In the genomic region with DNA sequence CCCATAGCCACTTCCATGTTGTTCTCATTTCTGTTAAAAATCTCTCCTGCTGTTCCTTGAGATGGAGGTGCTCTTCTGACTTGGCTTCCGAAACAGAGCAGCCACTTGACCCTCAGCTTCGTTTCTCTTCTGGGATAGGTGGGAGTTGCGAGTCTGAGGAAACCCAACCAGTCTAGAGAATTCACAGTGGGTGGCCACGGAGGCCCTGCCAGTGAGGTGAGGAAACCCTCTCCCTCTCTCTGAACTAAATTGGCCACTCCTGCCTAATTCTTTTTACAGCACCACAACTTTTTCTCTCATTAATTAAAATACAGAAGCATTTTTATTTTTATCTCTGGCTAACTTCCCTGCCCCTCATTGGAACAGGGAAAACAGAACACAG, we compare ENCODE assay signal across 11 mouse cellular contexts.
DNase-seq lines count a peak whose midpoint lies in the region; ATAC-seq and TF ChIP-seq lines count a peak whose summit lies in the region.
"Had no signal": no experiment of that assay in that cellular context is flagged by ENCODE, and none has a peak within 500 bp of the region (broad histone marks: within the 10 kb centered on the region; RNA-seq: fewer than 3 reads in every experiment).

No protein-coding gene starts in this region.

- H3K4me3 ChIP-seq in left cerebral cortex, adult 2 months: peak overlapping the region; percentile 68
- H3K4me3 ChIP-seq in forebrain, embryonic 15.5 days: peak overlapping the region; percentile 52
- peak overlapping the region; percentile 53; the same call in 1 of the 2 replicates for H3K4me3 ChIP-seq in hindbrain, postnatal 0 days (ENCODE audit: low read length)
- H3K4me3 ChIP-seq in neural tube, embryonic 14.5 days (ENCODE audit: low read depth, low read length): peak overlapping the region; percentile 52
- no peak overlapping the region for H3K4me3 ChIP-seq in liver, postnatal 0 days (ENCODE audit: low read depth, low read length)

- no peak for TF ChIP-seq EP300 in liver, postnatal 0 days (IDR thresholded peaks at IDR 0.05; ENCODE audit: low read depth)

- H3K9ac ChIP-seq in forebrain, embryonic 15.5 days (replicated peaks): peak overlapping the region; percentile 66; the same call in 1 of the 2 replicates
- H3K9ac ChIP-seq in hindbrain, postnatal 0 days (replicated peaks; ENCODE audit: low read length): no peak overlapping the region; the same call in 1 of the 2 replicates
- H3K9ac ChIP-seq in neural tube, embryonic 14.5 days (replicated peaks; ENCODE audit: low read depth, low read length): no peak overlapping the region; the same call in 1 of the 2 replicates
- H3K9ac ChIP-seq in liver, postnatal 0 days (replicated peaks): no peak overlapping the region

- TF ChIP-seq CTCF in left cerebral cortex, adult 2 months (IDR thresholded peaks at IDR 0.05): no peak
- TF ChIP-seq CTCF in hindbrain, postnatal 0 days (IDR thresholded peaks at IDR 0.05; ENCODE audit: low read depth): no peak
- no peak for TF ChIP-seq CTCF in liver, postnatal 0 days (IDR thresholded peaks at IDR 0.05; ENCODE audit: low read depth)

- ATAC-seq in forebrain, embryonic 15.5 days (replicated peaks): no peak
- ATAC-seq in hindbrain, postnatal 0 days: no peak
- ATAC-seq in neural tube, embryonic 14.5 days (ENCODE audit: low read depth): no peak
- ATAC-seq in liver, postnatal 0 days: no peak

- no peak for DNase-seq in left cerebral cortex, adult 2 months (ENCODE audit: extremely low spot score in 1 of 2, low spot score in 2 of 2)
- no peak for DNase-seq in left cerebral cortex, adult 8-10 months (ENCODE audit: low spot score in 2 of 2)
- no peak for DNase-seq in hindbrain, postnatal 0 days (ENCODE audit: low spot score)
- DNase-seq in liver, postnatal 0 days: no peak
- no peak for DNase-seq in ovary, postnatal 36 days (ENCODE audit: low spot score)
- DNase-seq in urinary bladder, postnatal 25 days (ENCODE audit: low spot score): no peak
- DNase-seq: heart, adult 11 months; kidney, adult 11 months had no signal

- H3K36me3 ChIP-seq in forebrain, embryonic 15.5 days: no peaks in the 10 kb centered on the region
- no peaks in the 10 kb centered on the region for H3K36me3 ChIP-seq in hindbrain, postnatal 0 days (ENCODE audit: insufficient read depth, low read length)
- no peaks in the 10 kb centered on the region for H3K36me3 ChIP-seq in neural tube, embryonic 14.5 days (ENCODE audit: control insufficient read depth, insufficient read depth, low read length)
- no peaks in the 10 kb centered on the region for H3K36me3 ChIP-seq in liver, postnatal 0 days (replicated peaks; ENCODE audit: insufficient read depth, low read length)
- H3K36me3 ChIP-seq: G1E had no signal

- H3K4me2 ChIP-seq in forebrain, embryonic 15.5 days (replicated peaks): peak overlapping the region; percentile 79
- H3K4me2 ChIP-seq in hindbrain, postnatal 0 days (ENCODE audit: low read depth, low read length): peak overlapping the region; percentile 83
- H3K4me2 ChIP-seq in neural tube, embryonic 14.5 days (ENCODE audit: low read depth, low read length): peak overlapping the region; percentile 83; the same call in 1 of the 2 replicates
- no peak overlapping the region for H3K4me2 ChIP-seq in liver, postnatal 0 days (ENCODE audit: low read depth, low read length)

- peaks cover 13% of the 10 kb centered on the region for H3K4me1 ChIP-seq in forebrain, embryonic 15.5 days
- peaks cover 4% of the 10 kb centered on the region; the same call in 1 of the 2 replicates for H3K4me1 ChIP-seq in hindbrain, postnatal 0 days (ENCODE audit: insufficient read depth, low read length)
- H3K4me1 ChIP-seq in neural tube, embryonic 14.5 days (ENCODE audit: control insufficient read depth, insufficient read depth, low read length): peaks cover 5% of the 10 kb centered on the region; the same call in 1 of the 2 replicates
- 0 out of 2 replicates have a peak, but pooled peaks cover 2% of the 10 kb centered on the region for H3K4me1 ChIP-seq in liver, postnatal 0 days (ENCODE audit: insufficient read depth)

- peaks cover 12% of the 10 kb centered on the region; the same call in 1 of the 2 replicates for H3K27me3 ChIP-seq in forebrain, embryonic 15.5 days
- H3K27me3 ChIP-seq in hindbrain, postnatal 0 days (ENCODE audit: insufficient read depth, low read length): no peaks in the 10 kb centered on the region
- peaks cover 4% of the 10 kb centered on the region; the same call in 1 of the 2 replicates for H3K27me3 ChIP-seq in neural tube, embryonic 14.5 days (ENCODE audit: control insufficient read depth, insufficient read depth, low read length)
- H3K27me3 ChIP-seq in liver, postnatal 0 days (ENCODE audit: insufficient read depth, low read length): peaks cover 35% of the 10 kb centered on the region

- H3K9me3 ChIP-seq in forebrain, embryonic 15.5 days: no peaks in the 10 kb centered on the region
- H3K9me3 ChIP-seq in hindbrain, postnatal 0 days (ENCODE audit: low read length): no peaks in the 10 kb centered on the region
- H3K9me3 ChIP-seq in neural tube, embryonic 14.5 days (ENCODE audit: control insufficient read depth, low read length): no peaks in the 10 kb centered on the region
- no peaks in the 10 kb centered on the region for H3K9me3 ChIP-seq in liver, postnatal 0 days (ENCODE audit: low read length)
- H3K9me3 ChIP-seq: G1E had no signal

- 38% methylated on average over 4 of the region's 4 CpGs for WGBS in forebrain, embryonic 15.5 days
- 46% methylated on average over 4 of the region's 4 CpGs for WGBS in hindbrain, postnatal 0 days
- WGBS in neural tube, embryonic 14.5 days: 49% methylated on average over 4 of the region's 4 CpGs
- 39% methylated on average over 4 of the region's 4 CpGs for WGBS in liver, postnatal 0 days (ENCODE audit: insufficient replicate concordance)

- peak overlapping the region; percentile 90 for H3K27ac ChIP-seq in left cerebral cortex, adult 2 months
- H3K27ac ChIP-seq in forebrain, embryonic 15.5 days (replicated peaks): no peak overlapping the region
- peak overlapping the region; percentile 87 for H3K27ac ChIP-seq in hindbrain, postnatal 0 days
- H3K27ac ChIP-seq in neural tube, embryonic 14.5 days (ENCODE audit: low read depth, low read length): no peak overlapping the region
- no peak overlapping the region for H3K27ac ChIP-seq in liver, postnatal 0 days (ENCODE audit: low read depth)

- intact Hi-C loops in left cerebral cortex, adult 2 months (cut with DNase I): no loop called here

Comparison
In these comparisons a context has a peak if more than half of its experiments do, and no peak if none do; other contexts are left out.
1. H3K27ac ChIP-seq: peak in left cerebral cortex, adult 2 months (single experiment) and hindbrain, postnatal 0 days (single experiment); none in forebrain, embryonic 15.5 days (single experiment), neural tube, embryonic 14.5 days (single experiment) and liver, postnatal 0 days (single experiment).